Mouse (Mus musculus) myocyte (in vitro differentiated cells): Measurements from ENCODE around the gene Kif13a.

Experiments used
- E2F4 ChIP-seq: IDR thresholded peaks from one replicate; pipeline ENCODE4 v1.6.1; 2011; ENCODE audit warnings: mild to moderate bottlenecking, control low read depth, moderate library complexity; ENCODE audit not compliant: insufficient read depth
- MYOG ChIP-seq, 3 experiments: IDR thresholded peaks; one replicate each; pipeline ENCODE4 v1.6.1; 2011; ENCODE audit warnings: control low read depth in 2 of 3, low read depth in 2 of 3, mild to moderate bottlenecking in 2 of 3; ENCODE audit not compliant: insufficient read length in 2 of 3, control insufficient read depth in 1 of 3, insufficient read depth in 1 of 3
- POLR2A ChIP-seq: IDR thresholded peaks from one replicate; pipeline ENCODE4 v1.6.1; 2011; ENCODE audit warnings: low read depth, mild to moderate bottlenecking, control low read depth, moderate library complexity; ENCODE audit not compliant: insufficient read length
- POLR2AphosphoS2 ChIP-seq: IDR thresholded peaks from one replicate; pipeline ENCODE4 v1.6.1; 2011; ENCODE audit warnings: low read depth, control low read depth; ENCODE audit not compliant: insufficient read length
- REST ChIP-seq: IDR thresholded peaks from one replicate; pipeline ENCODE4 v1.6.1; 2011; ENCODE audit warnings: mild to moderate bottlenecking, control low read depth, moderate library complexity; ENCODE audit not compliant: insufficient read depth, insufficient read length
- SRF ChIP-seq: IDR thresholded peaks from one replicate; pipeline ENCODE4 v1.6.1; 2011; ENCODE audit warnings: low read depth; ENCODE audit not compliant: control insufficient read depth, insufficient read length
- TCF3 ChIP-seq: IDR thresholded peaks from one replicate; pipeline ENCODE4 v1.6.1; 2011; ENCODE audit warnings: low read depth, control low read depth; ENCODE audit not compliant: insufficient read length

- TF ChIP-seq E2F4 (peak; percentile 78), POLR2A (no peak), MYOG (IDR thresholded peaks at IDR 0.05; ENCODE audit: control insufficient read depth in 1 of 3, insufficient read depth in 1 of 3, insufficient read length in 2 of 3, low read depth in 2 of 3) (no peak), POLR2AphosphoS2 (no peak), REST (no peak), SRF (no peak), TCF3 (no peak)
Measured at GRCm38 (mm10) chr13:46726288-46727037, 203.2 kb downstream of the Kif13a start.
